Comparison of ENCODE assay signal across 7 mouse cellular contexts in the genomic region with DNA sequence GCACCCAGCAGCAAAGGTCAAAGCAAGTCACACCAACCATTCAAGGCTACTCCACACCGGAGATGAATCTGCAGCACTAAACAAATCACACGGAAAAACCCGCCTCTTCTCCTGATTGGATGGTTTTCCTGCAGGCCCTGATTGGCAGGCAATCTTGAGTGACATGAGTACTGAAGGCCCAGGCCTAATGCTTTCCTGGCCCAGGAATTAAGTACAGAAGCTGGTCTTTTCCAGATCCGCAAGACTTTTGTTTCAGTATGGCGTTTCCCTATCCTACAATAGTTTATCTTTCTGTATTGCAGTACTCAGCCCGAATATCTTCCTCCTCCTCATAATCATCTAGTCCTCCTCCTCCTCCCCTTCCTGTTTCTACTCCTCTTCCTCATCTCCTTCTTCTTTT. TPM values are rescaled to one million over a fixed set of nuclear protein-coding genes. Genes with fewer than 3 reads are reported as not detected.
DNase-seq lines count a peak whose midpoint lies in the region; ATAC-seq and TF ChIP-seq lines count a peak whose summit lies in the region.
"Not testable (repeated sequence)": the region's sequence is repeated elsewhere in the genome, so short reads cannot be mapped to it uniquely, and the experiment has no call there.

A gene (minus strand): TSS at position 101 of the 400 bp plus-strand sequence.

- H3K36me3 ChIP-seq in embryonic facial prominence, embryonic 15.5 days; heart, embryonic 11.5 days (ENCODE audit: control insufficient read depth, insufficient read depth, low read length); hindbrain, embryonic 13.5 days; kidney, postnatal 0 days (ENCODE audit: insufficient read depth, low read length); lung, embryonic 16.5 days (ENCODE audit: control insufficient read depth, insufficient read depth, low read length); neural tube, embryonic 13.5 days: not testable (repeated sequence)

- not testable (repeated sequence) for H3K9ac ChIP-seq in embryonic facial prominence, embryonic 15.5 days; heart, embryonic 11.5 days (ENCODE audit: low read depth, low read length); hindbrain, embryonic 13.5 days; kidney, postnatal 0 days (ENCODE audit: low read depth, low read length); lung, embryonic 16.5 days (ENCODE audit: low read length); neural tube, embryonic 13.5 days

- not testable (repeated sequence) for DNase-seq in kidney, postnatal 0 days (ENCODE audit: low spot score)

- not testable (repeated sequence) for H3K9me3 ChIP-seq in embryonic facial prominence, embryonic 15.5 days (replicated peaks); heart, embryonic 11.5 days (replicated peaks; ENCODE audit: control insufficient read depth, low read length); hindbrain, embryonic 13.5 days; kidney, postnatal 0 days (replicated peaks; ENCODE audit: low read length); lung, embryonic 16.5 days (ENCODE audit: control insufficient read depth, low read length); neural tube, embryonic 13.5 days

- TF ChIP-seq CTCF in kidney, postnatal 0 days (IDR thresholded peaks at IDR 0.05; ENCODE audit: low read depth): not testable (repeated sequence)

- H3K27me3 ChIP-seq in embryonic facial prominence, embryonic 15.5 days; heart, embryonic 11.5 days (ENCODE audit: control insufficient read depth, insufficient read depth, low read length); hindbrain, embryonic 13.5 days; kidney, postnatal 0 days (ENCODE audit: insufficient read depth, low read length); lung, embryonic 16.5 days (ENCODE audit: control insufficient read depth, insufficient read depth, low read depth, low read length); neural tube, embryonic 13.5 days: not testable (repeated sequence)

- not testable (repeated sequence) for H3K4me3 ChIP-seq in embryonic facial prominence, embryonic 15.5 days (replicated peaks); heart, embryonic 11.5 days (ENCODE audit: low read depth, low read length); hindbrain, embryonic 13.5 days; kidney, postnatal 0 days (replicated peaks; ENCODE audit: low read depth, low read length); lung, embryonic 16.5 days (ENCODE audit: low read length); neural tube, embryonic 13.5 days

- not testable (repeated sequence) for H3K27ac ChIP-seq in embryonic facial prominence, embryonic 15.5 days (replicated peaks); heart, embryonic 11.5 days (ENCODE audit: low read depth, low read length); hindbrain, embryonic 13.5 days; kidney, postnatal 0 days; lung, embryonic 16.5 days (ENCODE audit: low read length); neural tube, embryonic 13.5 days (replicated peaks)

- WGBS in embryonic facial prominence, embryonic 15.5 days: 91% methylated on average over 4 of the region's 6 CpGs
- 80% methylated on average over 2 of the region's 6 CpGs for WGBS in heart, embryonic 11.5 days (ENCODE audit: insufficient replicate concordance)
- 94% methylated on average over 4 of the region's 6 CpGs for WGBS in hindbrain, embryonic 13.5 days
- 92% methylated on average over 2 of the region's 6 CpGs for WGBS in kidney, postnatal 0 days
- 83% methylated on average over 2 of the region's 6 CpGs for WGBS in lung, embryonic 16.5 days
- 87% methylated on average over 5 of the region's 6 CpGs for WGBS in neural tube, embryonic 13.5 days

- H3K4me2 ChIP-seq in embryonic facial prominence, embryonic 15.5 days (replicated peaks); heart, embryonic 11.5 days; hindbrain, embryonic 13.5 days; kidney, postnatal 0 days (ENCODE audit: low read length); lung, embryonic 16.5 days (ENCODE audit: low read depth, low read length); neural tube, embryonic 13.5 days: not testable (repeated sequence)

- not testable (repeated sequence) for ATAC-seq in activated CD4-positive, CD25-positive, alpha-beta regulatory T cell, adult 4 months; embryonic facial prominence, embryonic 15.5 days (ENCODE audit: insufficient number of reproducible peaks, low FRiP score, low TSS enrichment, low read depth); heart, embryonic 11.5 days (replicated peaks; ENCODE audit: insufficient number of reproducible peaks, low FRiP score, low TSS enrichment); hindbrain, embryonic 13.5 days (ENCODE audit: low FRiP score); kidney, postnatal 0 days (replicated peaks; ENCODE audit: low FRiP score, low read depth); lung, embryonic 16.5 days (ENCODE audit: low read depth); neural tube, embryonic 13.5 days (ENCODE audit: low read depth)

- H3K4me1 ChIP-seq in embryonic facial prominence, embryonic 15.5 days; heart, embryonic 11.5 days (ENCODE audit: control insufficient read depth, insufficient read depth, low read length); hindbrain, embryonic 13.5 days (replicated peaks); kidney, postnatal 0 days (replicated peaks; ENCODE audit: insufficient read depth, low read length); lung, embryonic 16.5 days (replicated peaks; ENCODE audit: control insufficient read depth, insufficient read depth, low read length); neural tube, embryonic 13.5 days (replicated peaks): not testable (repeated sequence)

RNA-seq across cellular contexts. Expression of the gene that starts here (rescaled TPM):
- 10 to 100 TPM; 13.1 to 13.3 TPM for polyA plus RNA-seq in activated CD4-positive, CD25-positive, alpha-beta regulatory T cell, adult 4 months (2017; shearing (Covaris generic))
- 12.6 and 14.3 TPM in 2 replicates for polyA plus RNA-seq in embryonic facial prominence, embryonic 15.5 days (2015; fragmentation: Nextera tagmentation; extraction: Ambion mirVana)
- polyA plus RNA-seq in heart, embryonic 11.5 days (2014; fragmentation: Nextera tagmentation; extraction: Ambion mirVana): 13.7 and 15.3 TPM in 2 replicates
- 12.9 and 14.4 TPM in 2 replicates for polyA plus RNA-seq in hindbrain, embryonic 13.5 days (2015; fragmentation: Nextera tagmentation; extraction: Ambion mirVana)
- polyA plus RNA-seq in kidney, postnatal 0 days (2015; fragmentation: Nextera tagmentation; extraction: Ambion mirVana): 12.5 and 12.7 TPM in 2 replicates
- polyA plus RNA-seq in lung, embryonic 16.5 days (2015; fragmentation: Nextera tagmentation; extraction: Ambion mirVana): 18.1 and 18.7 TPM in 2 replicates
- polyA plus RNA-seq in neural tube, embryonic 13.5 days (2015; fragmentation: Nextera tagmentation; extraction: Ambion mirVana): 15.1 and 15.3 TPM in 2 replicates
